Mouse (Mus musculus): ENCODE data around the gene Ammecr1. TPM values are rescaled to one million over a fixed set of nuclear protein-coding genes. Genes with fewer than 3 reads are reported as not detected.
A peak's percentile ranks its signal among the peaks of the same experiment; 100 is the strongest.

Gene Ammecr1
- total RNA-seq, 4 experiments from 2014 or later, result 3.2 to 4.4 (median 3.4) TPM

DNA sequence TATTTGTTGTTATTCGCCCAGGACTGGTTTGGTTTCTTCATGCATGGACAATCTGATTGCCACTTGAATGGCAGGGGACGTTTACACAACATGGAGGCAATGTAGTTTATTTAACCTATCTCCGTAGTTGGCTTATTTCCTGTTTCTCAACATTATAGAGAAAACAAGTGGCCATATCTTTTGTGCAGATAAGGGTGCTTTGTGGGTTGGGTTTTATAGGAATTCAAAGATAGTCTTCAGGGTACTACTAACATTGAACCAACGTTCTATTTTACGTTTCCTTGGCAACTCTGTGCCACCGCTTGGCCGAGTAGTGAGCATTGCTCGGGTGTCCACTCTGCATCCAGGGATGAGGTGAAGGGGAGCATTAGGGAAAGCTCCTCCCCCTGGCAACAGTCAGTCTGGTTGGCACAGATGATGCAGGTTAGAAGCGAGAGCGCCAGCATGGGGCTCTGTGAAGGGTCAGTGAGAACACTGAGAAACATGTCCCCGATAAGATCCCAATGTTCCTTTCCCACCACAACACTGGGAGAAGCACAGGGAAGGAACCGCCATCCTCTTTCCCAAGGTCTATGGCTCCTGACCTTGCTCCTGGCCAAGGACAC lies 136.6 kb downstream of the Ammecr1 start:
- DNase-seq (ENCODE audit: low spot score in 2 of 2), result no peak

DNA sequence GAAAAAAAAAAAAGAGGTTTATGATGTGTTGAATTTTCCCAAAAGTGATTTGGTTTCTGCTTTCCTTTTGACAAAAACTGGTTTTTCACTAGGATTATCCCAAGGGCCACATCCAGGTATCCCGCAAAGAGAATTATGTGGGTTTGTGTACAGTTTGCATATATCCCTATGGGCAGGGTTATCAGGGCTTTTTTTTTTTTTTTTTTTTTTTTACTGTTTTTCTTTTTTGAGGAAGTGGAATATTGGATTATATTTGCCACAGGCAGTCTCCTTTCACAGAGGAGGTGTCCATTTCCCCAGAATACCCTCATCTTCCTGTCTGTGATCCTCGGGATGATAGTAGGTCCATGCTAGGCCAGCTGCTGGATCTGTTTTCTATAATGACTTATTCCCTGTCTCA lies 137.3 kb downstream of the Ammecr1 start:
- DNase-seq (ENCODE audit: low spot score in 2 of 2), result no peak

DNA sequence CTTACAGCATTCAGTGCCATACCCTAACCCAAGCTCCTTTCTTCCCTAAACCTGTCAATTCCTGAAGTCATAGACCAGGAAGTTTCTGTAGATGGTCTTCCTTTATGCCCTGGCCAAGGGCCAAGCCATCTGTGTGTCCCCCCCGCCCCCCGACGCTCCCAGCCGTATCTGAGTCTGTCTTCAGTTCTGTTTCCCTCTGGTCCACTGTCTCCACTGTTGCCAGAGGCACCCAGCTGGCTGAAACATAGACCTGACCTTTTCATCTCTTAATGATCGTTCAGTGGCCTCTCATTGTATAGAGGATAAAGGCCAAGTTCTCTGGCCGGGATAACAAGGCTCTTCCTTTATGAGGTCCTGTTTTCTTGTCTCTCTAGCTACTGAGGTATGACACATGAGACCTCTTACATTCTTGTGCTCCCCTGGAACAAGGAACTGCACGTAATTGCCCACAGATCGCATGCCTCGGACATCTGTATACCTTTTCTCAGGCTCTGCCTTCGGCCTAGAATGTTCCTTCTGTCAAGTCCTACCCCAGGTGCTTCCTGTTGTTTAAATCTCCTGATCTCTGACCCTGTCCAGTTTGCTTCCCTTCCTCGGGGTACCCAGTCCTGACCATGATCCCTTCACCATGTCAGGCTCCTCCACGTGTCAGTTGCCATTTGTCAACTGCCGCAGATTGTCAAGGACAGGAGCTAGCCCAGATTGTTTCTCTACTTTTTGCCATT lies 138.2 kb downstream of the Ammecr1 start:
- DNase-seq (ENCODE audit: low spot score in 2 of 2), result no peak

DNA sequence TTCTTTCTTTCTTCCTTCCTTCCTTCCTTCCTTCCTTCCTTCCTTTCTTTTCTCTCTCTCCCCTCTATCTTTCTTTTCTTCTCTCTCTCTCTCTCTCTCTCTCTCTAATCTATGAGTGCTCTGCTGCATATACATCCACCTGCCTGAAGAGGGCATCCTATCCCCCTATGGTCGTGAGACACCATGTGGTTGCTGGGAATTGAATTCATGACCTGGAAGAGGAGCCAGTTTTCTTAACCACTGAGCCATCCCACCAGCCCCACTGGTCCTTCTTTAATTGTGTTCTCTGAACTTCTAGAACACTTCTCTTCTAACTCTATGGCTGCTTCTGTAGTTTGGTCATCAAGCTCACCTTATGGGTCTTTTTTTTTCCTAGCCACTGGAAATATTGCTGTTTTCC lies 138.9 kb downstream of the Ammecr1 start:
- DNase-seq (ENCODE audit: low spot score in 2 of 2), result no peak

DNA sequence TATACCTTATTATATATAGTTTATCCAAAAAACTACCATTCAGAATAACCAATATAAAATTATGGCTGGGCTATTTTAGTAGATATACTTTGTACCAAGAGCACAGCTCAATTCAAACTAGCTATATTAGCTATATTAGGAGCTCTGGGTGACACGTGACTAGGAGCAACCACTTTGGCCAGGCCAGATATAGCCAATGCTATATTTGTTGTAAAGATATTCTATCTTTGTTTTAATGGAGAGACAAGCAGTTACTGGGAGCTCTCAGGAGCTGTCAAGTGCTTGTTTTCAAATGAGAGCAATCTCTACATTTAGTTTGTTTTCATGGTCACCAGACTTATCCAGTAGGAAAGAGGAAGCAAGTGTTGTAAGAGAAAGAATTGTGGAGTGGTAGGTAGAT lies 141.2 kb downstream of the Ammecr1 start:
- no peak for DNase-seq (ENCODE audit: low spot score in 2 of 2)

DNA sequence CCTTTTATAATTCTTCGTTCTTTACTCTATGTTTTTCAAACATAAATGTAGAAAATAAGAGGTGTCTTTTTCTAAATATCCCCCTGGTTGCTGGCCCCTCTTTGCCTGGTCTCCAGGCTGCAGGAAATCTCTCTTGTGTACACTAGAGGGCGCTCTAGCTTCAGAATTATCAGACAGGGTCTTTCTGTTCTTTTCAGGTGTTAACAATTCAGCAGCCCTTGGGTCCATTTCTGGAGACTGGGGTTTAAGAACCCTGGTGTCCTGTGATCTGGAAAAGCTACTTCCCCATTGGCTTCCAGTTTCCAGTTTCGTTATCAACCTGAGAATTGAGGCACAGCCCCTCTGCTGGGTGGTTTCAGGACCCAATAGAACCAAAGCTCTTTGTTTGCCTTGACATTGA lies 144.7 kb downstream of the Ammecr1 start:
- no peak for DNase-seq (ENCODE audit: low spot score in 2 of 2)

DNA sequence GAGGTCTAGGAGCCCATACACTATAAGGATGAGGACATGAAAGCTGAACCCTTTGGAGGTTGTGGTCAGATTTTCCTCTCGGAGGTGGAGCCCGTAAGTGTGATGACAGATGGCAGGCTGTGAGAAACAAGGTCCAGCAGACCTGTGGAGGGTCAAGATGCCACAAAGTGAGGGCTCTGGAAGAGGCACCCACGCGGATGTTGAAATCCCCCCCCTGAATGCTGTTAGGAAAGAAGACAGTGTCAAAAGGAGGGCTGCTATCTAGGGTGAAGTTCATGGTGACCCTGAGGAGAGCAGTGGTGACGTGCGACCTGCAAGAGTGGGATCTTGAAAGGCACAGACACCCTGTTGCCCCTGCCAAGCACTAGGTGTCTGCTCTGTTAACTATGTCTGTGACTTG lies 145.3 kb downstream of the Ammecr1 start:
- DNase-seq (ENCODE audit: low spot score in 2 of 2), result no peak

DNA sequence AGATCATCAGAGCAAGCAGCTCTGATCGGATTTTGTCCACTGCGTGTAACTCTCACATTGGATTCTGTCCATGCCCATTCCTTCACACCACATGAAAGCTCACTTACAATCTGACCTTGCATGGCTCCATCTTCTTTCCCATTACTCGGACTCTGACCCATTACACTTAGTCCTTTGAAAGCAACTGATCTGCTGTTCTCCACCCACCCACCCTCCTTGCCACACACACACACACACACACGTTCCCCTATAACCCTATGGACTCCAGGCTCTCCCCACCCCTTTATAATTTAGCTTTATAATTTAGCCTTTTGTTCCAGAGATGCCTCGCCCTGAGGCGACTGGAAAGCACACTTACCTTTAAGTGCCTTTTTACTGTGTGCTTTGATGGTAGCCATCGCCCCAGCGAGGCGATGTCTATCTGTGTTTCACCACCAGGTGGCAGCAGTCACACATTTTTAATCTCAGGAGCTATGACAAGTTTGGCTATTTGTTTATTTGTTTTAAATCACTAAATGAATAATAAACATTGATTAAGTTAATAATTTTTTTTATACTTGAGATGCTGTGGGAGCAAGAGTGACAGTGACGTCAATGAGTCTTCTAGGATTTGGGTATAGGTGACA lies 148.4 kb downstream of the Ammecr1 start:
- DNase-seq (ENCODE audit: low spot score in 2 of 2), result peak in 1 of 2 experiments; percentile 17

DNA sequence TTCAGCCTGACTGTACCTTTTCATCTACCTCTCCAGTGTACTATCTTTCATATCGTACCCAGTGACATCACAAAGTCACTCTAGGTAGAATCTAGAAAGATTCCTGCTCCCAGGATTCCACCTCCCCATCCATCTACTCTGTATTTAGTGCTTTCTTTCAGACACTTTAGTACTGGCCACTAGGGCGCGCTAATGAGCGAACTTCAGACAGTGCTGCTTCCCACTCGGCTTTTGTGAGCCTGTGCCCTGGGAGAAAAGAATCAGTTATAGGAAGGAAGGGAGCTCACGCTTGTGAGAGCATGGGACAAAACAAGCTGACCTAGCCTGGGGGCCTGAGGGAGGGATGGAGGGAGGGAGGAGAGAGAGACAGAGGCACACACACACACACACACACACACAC lies 153.4 kb downstream of the Ammecr1 start:
- DNase-seq (ENCODE audit: low spot score in 2 of 2), result no peak

DNA sequence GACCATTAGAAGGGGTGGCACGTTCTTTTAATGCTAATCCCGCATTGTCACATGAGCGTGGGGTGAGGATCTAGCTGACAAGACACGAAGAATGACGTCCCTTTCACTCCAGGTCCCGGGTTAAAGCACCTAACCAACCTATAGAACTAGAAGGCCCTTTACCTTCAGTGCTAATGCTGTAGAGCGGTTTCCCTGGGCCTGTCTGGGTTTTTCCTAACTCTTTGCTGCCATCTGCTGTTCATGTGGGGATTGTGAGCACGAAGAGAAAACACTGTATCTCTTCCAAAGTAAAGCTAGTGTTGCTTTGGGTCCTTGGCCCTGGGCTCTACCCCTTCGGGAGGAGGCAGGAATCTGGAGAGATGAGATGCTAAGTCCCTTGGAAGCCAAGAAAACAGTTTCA lies 158.1 kb downstream of the Ammecr1 start:
- no peak for DNase-seq (ENCODE audit: low spot score in 2 of 2)

DNA sequence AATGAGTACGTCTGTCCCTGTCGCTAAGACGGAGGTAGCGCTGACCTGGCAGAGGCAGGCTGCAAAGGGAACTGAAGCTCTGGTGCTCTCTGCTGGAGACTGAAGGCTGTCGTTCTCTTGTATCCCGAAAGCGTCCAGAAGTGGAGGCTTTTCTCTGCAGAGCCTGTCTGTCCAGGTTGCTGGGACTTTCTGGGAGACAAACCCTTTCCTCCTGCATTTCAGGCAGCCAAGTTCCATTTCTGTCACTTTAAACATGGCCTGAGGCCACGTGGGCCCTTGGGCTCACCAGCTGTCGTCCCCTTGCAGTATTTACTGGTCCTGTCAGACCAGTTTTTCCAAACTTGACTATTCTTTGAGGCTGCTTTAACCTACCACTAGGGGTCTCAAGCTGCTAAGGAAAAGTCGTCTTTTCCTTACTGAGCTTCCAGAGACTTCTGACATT lies 159.9 kb downstream of the Ammecr1 start:
- DNase-seq (ENCODE audit: low spot score in 2 of 2), result no peak

DNA sequence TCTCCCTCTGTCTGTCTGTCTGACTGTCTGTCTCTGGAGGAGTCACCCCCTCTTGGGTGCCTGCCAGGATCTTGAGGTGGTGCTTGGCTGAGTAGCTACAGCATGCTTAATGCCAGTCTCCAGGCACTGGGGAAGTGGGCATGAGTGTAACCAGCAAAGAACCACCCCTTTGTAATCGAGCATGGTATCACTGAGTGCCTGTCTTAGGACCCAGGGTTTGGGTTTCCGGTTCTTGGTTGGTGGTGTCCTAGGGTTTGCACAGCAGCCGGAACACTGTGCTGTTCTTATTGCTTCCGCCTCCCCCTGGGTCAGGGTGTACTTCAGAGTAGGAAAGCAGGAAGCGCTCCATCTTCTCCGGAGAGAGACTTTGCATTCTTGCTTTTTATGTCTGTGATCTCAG lies 160.4 kb downstream of the Ammecr1 start:
- no peak for DNase-seq (ENCODE audit: low spot score in 2 of 2)

DNA sequence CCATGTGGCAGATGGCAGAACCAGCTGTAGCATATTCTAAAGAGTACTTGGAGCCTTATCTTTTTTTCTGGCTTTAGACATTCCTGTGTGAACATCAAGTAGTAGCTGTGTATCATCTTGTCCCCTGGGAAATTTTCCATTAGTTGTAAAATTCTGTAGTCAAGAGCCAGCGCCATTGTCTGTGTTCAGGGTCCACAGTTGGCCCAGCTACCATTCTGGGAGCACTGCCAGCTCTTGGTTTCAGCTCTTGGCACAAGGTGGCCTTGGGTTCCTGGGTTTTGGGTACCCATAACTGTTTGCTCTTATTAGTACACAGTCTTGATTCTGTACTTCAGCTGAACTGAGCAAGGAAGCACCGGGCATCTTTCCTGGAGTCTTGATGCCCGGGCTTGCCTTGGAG lies 161.9 kb downstream of the Ammecr1 start:
- DNase-seq (ENCODE audit: low spot score in 2 of 2), result no peak

Small RNA genes within 50 kb of the gene (microRNA-seq; reads per million reads assigned to microRNA genes)
- not detected for gene Gm44351

Other genes starting within 250 kb of the Ammecr1 start
- under 1 TPM; 0.07 to 0.17 (median 0.11) TPM for gene Rtl9, start 132.9 kb upstream of the Ammecr1 start, total RNA-seq (2022)

Data from gastrocnemius, adult 8-10 months (tissue).